Mouse (Mus musculus) CH12.LX (cell line): ENCODE results near the gene Acat1. TPM values are rescaled to one million over a fixed set of nuclear protein-coding genes. Genes with fewer than 3 reads are reported as not detected.

Experiments used
- DNase-seq: peaks from one replicate; pipeline ENCODE4 v3.0.0-alpha.2; 2013; ENCODE audit errors: extremely low read depth
- H3K27ac ChIP-seq: 2 replicates; pipeline ENCODE4 v1.5.1; 2012; ENCODE audit warnings: low read depth, mild to moderate bottlenecking, control low read depth, moderate library complexity; ENCODE audit not compliant: insufficient read depth
- H3K27me3 ChIP-seq: replicated peaks from 2 replicates; pipeline ENCODE3; 2012; ENCODE audit warnings: inconsistent platforms
- H3K36me3 ChIP-seq, 2 experiments: replicated peaks in 1 of 2; 2 replicates each; pipeline versions ENCODE3 to v1.6.1; 2012; ENCODE audit warnings: inconsistent platforms in 1 of 2, low read length in 1 of 2, mild to moderate bottlenecking in 1 of 2, mixed read lengths in 1 of 2, moderate library complexity in 1 of 2; ENCODE audit not compliant: control insufficient read depth in 1 of 2, insufficient read depth in 1 of 2
- H3K4me1 ChIP-seq, 2 experiments: 2 replicates each; pipeline ENCODE4 v1.6.1; 2012; ENCODE audit warnings: inconsistent platforms in 1 of 2, moderate library complexity in 1 of 2; ENCODE audit not compliant: insufficient read depth in 2 of 2, control insufficient read depth in 1 of 2
- H3K4me2 ChIP-seq: 2 replicates; pipeline ENCODE4 v1.6.1; 2012; ENCODE audit warnings: low read depth, mild to moderate bottlenecking, control low read depth; ENCODE audit not compliant: poor library complexity, insufficient read depth, severe bottlenecking
- H3K4me3 ChIP-seq, 3 experiments: fragments of 150-350 bp in 1 of 3; sonication (generic) in 1 of 3; replicated peaks in 1 of 3; 2 replicates each; pipeline versions ENCODE3 to v1.5.1; 2011 to 2012; ENCODE audit warnings: low read depth in 2 of 3, low read length in 2 of 3, mild to moderate bottlenecking in 2 of 3, moderate library complexity in 2 of 3, control low read depth in 1 of 3, improper control_type of control experiment in 1 of 3, inconsistent platforms in 1 of 3, mixed read lengths in 1 of 3; ENCODE audit not compliant: poor library complexity in 1 of 3
- H3K79me2 ChIP-seq: replicated peaks from 2 replicates; pipeline ENCODE4 v1.6.1; 2012; ENCODE audit warnings: mild to moderate bottlenecking, moderate library complexity; ENCODE audit not compliant: control insufficient read depth, poor library complexity, insufficient read depth, severe bottlenecking; ENCODE audit errors: extremely low read depth
- H3K9ac ChIP-seq: 2 replicates; pipeline ENCODE4 v1.6.1; 2012; ENCODE audit warnings: low read depth, mild to moderate bottlenecking, control low read depth, moderate library complexity; ENCODE audit not compliant: insufficient read depth
- H3K9me3 ChIP-seq: replicated peaks from 2 replicates; pipeline ENCODE3; 2012; ENCODE audit warnings: low read length, inconsistent platforms, mixed read lengths
- BHLHE40 ChIP-seq: IDR thresholded peaks from 2 replicates; pipeline ENCODE4 v1.6.1; 2011; ENCODE audit warnings: mild to moderate bottlenecking, low read depth, low read length, improper control_type of control experiment
- E2F4 ChIP-seq: IDR thresholded peaks from 2 replicates; pipeline ENCODE4 v1.6.1; 2011; ENCODE audit warnings: low read depth, low read length, improper control_type of control experiment; ENCODE audit not compliant: insufficient replicate concordance
- ELF1 ChIP-seq: IDR thresholded peaks from 2 replicates; pipeline ENCODE4 v1.6.1; 2014; ENCODE audit warnings: low read depth, mild to moderate bottlenecking, inconsistent platforms, low read length, improper control_type of control experiment
- EP300 ChIP-seq: IDR thresholded peaks from 2 replicates; pipeline ENCODE4 v1.6.1; 2011; ENCODE audit warnings: low read length, improper control_type of control experiment
- ETS1 ChIP-seq: conservative IDR thresholded peaks from 2 replicates; pipeline ENCODE4 v1.6.1; 2012; ENCODE audit warnings: low read depth, mild to moderate bottlenecking, inconsistent platforms, low read length, improper control_type of control experiment, moderate library complexity
- GABPA ChIP-seq: IDR thresholded peaks from 2 replicates; pipeline ENCODE4 v1.6.1; 2012; ENCODE audit warnings: low read depth, low read length, improper control_type of control experiment, inconsistent platforms; ENCODE audit not compliant: insufficient replicate concordance
- HCFC1 ChIP-seq: IDR thresholded peaks from 2 replicates; pipeline ENCODE4 v1.6.1; 2012; ENCODE audit warnings: low read depth, mild to moderate bottlenecking, inconsistent platforms, low read length, improper control_type of control experiment
- JUN ChIP-seq: IDR thresholded peaks from 2 replicates; pipeline ENCODE4 v1.6.1; 2011; ENCODE audit warnings: low read depth, mild to moderate bottlenecking, low read length, improper control_type of control experiment, moderate library complexity; ENCODE audit not compliant: insufficient read depth
- KAT2A ChIP-seq: IDR thresholded peaks from 2 replicates; pipeline ENCODE4 v1.6.1; 2012; ENCODE audit warnings: low read length, improper control_type of control experiment, inconsistent platforms; ENCODE audit not compliant: insufficient replicate concordance
- MAFK ChIP-seq: IDR thresholded peaks from 2 replicates; pipeline ENCODE4 v1.6.1; 2011; ENCODE audit warnings: low read length, improper control_type of control experiment; ENCODE audit not compliant: insufficient replicate concordance
- MAX ChIP-seq: IDR thresholded peaks from 2 replicates; pipeline ENCODE4 v1.6.1; 2011; ENCODE audit warnings: low read length, improper control_type of control experiment
- MAZ ChIP-seq: IDR thresholded peaks from 2 replicates; pipeline ENCODE4 v1.6.1; 2012; ENCODE audit warnings: low read depth, mild to moderate bottlenecking, inconsistent platforms, low read length, improper control_type of control experiment, moderate library complexity
- MEF2A ChIP-seq: IDR thresholded peaks from 2 replicates; pipeline ENCODE4 v1.6.1; 2014; ENCODE audit warnings: low read depth, mild to moderate bottlenecking, inconsistent platforms, low read length, improper control_type of control experiment, borderline replicate concordance
- MXI1 ChIP-seq: IDR thresholded peaks from 2 replicates; pipeline ENCODE4 v1.6.1; 2011; ENCODE audit warnings: mild to moderate bottlenecking, low read depth, low read length, improper control_type of control experiment
- PAX5 ChIP-seq: IDR thresholded peaks from 2 replicates; pipeline ENCODE4 v1.6.1; 2012; ENCODE audit warnings: low read length, inconsistent platforms, mixed read lengths
- POLR2A ChIP-seq: IDR thresholded peaks from 2 replicates; pipeline ENCODE4 v1.6.1; 2011; ENCODE audit warnings: low read depth, mild to moderate bottlenecking, improper control_type of control experiment, low read length
- SIN3A ChIP-seq: IDR thresholded peaks from 2 replicates; pipeline ENCODE4 v1.6.1; 2012; ENCODE audit warnings: low read length, improper control_type of control experiment, inconsistent platforms
- UBTF ChIP-seq: IDR thresholded peaks from 2 replicates; pipeline ENCODE4 v1.6.1; 2012; ENCODE audit warnings: low read depth, mild to moderate bottlenecking, inconsistent platforms, low read length, improper control_type of control experiment, moderate library complexity
- ZC3H11A ChIP-seq: IDR thresholded peaks from 2 replicates; pipeline ENCODE4 v1.6.1; 2012; ENCODE audit warnings: low read depth, mild to moderate bottlenecking, inconsistent platforms, low read length, improper control_type of control experiment
- ZNF384 ChIP-seq: IDR thresholded peaks from 2 replicates; pipeline ENCODE4 v1.6.1; 2012; ENCODE audit warnings: low read depth, low read length, improper control_type of control experiment, inconsistent platforms
- dilution Hi-C: fragments of 300-500 bp; cut with MboI; formaldehyde crosslinking; loops from 2 replicates; pipeline ENCODE4 v1.14.3; 2020; ENCODE audit warnings: low sequenced_read_pairs; ENCODE audit not compliant: extremely low pct_unique_long_range_greater_than_20kb, extremely low pct_ligation_motif_present
- in situ Hi-C: fragments of 300-500 bp; cut with MboI; formaldehyde crosslinking; loops from 3 replicates; pipeline ENCODE4 v1.14.3; 2019; ENCODE audit warnings: low sequenced_read_pairs, low pct_ligation_motif_present, low pct_unique_long_range_greater_than_20kb, mixed read lengths
- polyA plus RNA-seq: library from polyadenylated mRNA; unstranded; fragments of >175 nt; gene quantifications from 2 replicates; pipeline ENCODE4 v1.2.1, GENCODE M21; 2012; ENCODE audit warnings: low read depth; ENCODE audit not compliant: insufficient read length
- total RNA-seq, 2 experiments: library from RNA; depleted of rRNA; stranded (reverse); fragments of 300-350 nt in 1 of 2; fragments of >200 nt in 1 of 2; gene quantifications; 2 replicates each; pipeline ENCODE4 v1.2.3; 2012 to 2014

Acat1 gene
- total and polyA plus RNA-seq, 3 experiments = 36.5 to 62.7 (median 49.2) TPM

DNA sequence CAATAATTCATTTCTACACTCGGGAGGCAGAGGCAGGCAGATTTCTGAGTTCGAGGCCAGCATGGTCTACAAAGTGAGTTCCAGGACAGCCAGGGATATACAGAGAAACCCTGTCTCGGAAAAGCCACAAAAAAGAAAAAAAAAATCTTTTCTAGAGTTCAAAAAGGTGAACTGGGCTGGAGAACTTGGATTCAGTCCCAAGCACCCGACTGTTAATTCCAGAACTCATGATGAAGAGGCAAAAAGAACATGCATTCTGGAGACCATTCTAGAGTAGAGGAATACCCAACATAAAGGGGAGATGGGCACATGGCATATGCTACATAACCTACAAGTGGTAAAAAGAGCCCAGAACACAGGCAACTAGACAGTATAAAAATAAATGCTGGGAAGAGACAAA is 2.4 kb downstream of the Acat1 start:
- TF ChIP-seq JUN = no peak
- peaks cover 4% of the 10 kb centered on the region; the same call in 1 of the 2 replicates for H3K79me2 ChIP-seq
- H3K4me2 ChIP-seq = no peak overlapping the region
- no peak overlapping the region for H3K4me3 ChIP-seq
- H3K27ac ChIP-seq = no peak overlapping the region
- peaks cover 0 to 17% of the 10 kb centered on the region in 2 experiments for H3K36me3 ChIP-seq
- H3K27me3 ChIP-seq = no peaks in the 10 kb centered on the region
- dilution Hi-C loops = no loop called here
- no peaks in the 10 kb centered on the region for H3K9me3 ChIP-seq
- peaks cover 10 to 32% of the 10 kb centered on the region in 2 experiments; a peak in 3 of 4 replicates for H3K4me1 ChIP-seq
- in situ Hi-C loops = no loop called here
- no peak overlapping the region for H3K9ac ChIP-seq
- DNase-seq = no peak

DNA sequence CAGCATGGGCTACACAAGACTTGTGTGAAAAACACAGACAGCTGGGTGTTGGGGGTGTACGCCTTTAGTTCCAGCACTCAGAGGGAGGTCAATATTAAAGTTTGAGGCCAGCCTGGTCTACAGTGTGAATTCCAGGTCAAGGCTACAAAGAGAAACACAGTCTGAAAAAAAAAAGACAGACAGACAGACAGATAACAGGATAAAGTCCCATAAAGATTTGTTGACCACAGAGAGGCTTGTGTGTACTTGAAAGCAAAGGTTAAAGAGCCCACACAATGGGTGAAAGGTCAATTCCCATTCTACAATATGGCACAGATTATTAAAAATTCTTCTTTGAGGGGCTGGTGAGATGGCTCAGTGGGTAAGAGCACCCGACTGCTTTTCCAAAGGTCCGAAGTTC is 3.0 kb downstream of the Acat1 start:
- peaks cover 10 to 32% of the 10 kb centered on the region in 2 experiments; a peak in 3 of 4 replicates for H3K4me1 ChIP-seq
- H3K27ac ChIP-seq = no peak overlapping the region
- TF ChIP-seq MAFK (no peak), POLR2A (no peak), MEF2A (no peak), ZNF384 (no peak), UBTF (no peak), BHLHE40 (no peak), MAX (no peak)
- TF ChIP-seq, all 38 proteins: peak for 0
- H3K9me3 ChIP-seq = no peaks in the 10 kb centered on the region
- in situ Hi-C loops = no loop called here
- H3K36me3 ChIP-seq = peaks cover 0 to 19% of the 10 kb centered on the region in 2 experiments
- no peak for DNase-seq
- H3K4me3 ChIP-seq = no peak overlapping the region
- no peaks in the 10 kb centered on the region for H3K27me3 ChIP-seq
- H3K79me2 ChIP-seq = peaks cover 5% of the 10 kb centered on the region; the same call in 1 of the 2 replicates
- dilution Hi-C loops = no loop called here
- H3K4me2 ChIP-seq = no peak overlapping the region
- no peak overlapping the region for H3K9ac ChIP-seq

DNA sequence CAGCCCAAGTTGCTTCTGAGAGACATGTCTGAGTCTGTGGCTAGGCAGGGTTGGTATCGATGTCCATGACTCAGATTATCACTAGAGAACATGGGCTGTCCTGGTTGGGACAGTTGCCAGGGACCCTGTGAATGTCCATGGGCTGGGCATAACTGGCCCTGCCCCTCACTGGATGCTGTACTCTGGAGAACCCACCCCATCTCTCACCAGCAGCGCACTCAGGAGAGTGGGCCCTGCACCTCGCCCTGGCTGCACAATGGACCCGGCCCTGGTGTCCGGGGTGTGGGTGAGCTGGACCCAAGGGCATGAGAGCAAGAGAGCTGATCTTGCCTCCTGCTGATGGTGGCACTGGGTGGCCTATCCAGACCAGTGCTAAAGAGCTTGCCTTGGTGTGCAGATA is 5.2 kb downstream of the Acat1 start:
- Histone ChIP-seq H3K9ac (no peak overlapping the region), H3K79me2 (peaks cover 5% of the 10 kb centered on the region; the same call in 1 of the 2 replicates), H3K4me1 (peaks cover 10 to 30% of the 10 kb centered on the region in 2 experiments; a peak in 3 of 4 replicates), H3K27ac (no peak overlapping the region), H3K4me2 (no peak overlapping the region), H3K36me3 (peaks cover 0 to 25% of the 10 kb centered on the region in 2 experiments), H3K4me3 (no peak overlapping the region), H3K9me3 (no peaks in the 10 kb centered on the region), H3K27me3 (no peaks in the 10 kb centered on the region)
- dilution Hi-C loops = no loop called here
- in situ Hi-C loops = no loop called here
- TF ChIP-seq ELF1 (no peak), JUN (no peak), MAX (no peak), EP300 (no peak), MXI1 (no peak), KAT2A (no peak), MAZ (no peak), UBTF (no peak), HCFC1 (no peak), ZC3H11A (no peak), SIN3A (no peak), GABPA (no peak), E2F4 (no peak), BHLHE40 (no peak), POLR2A (no peak), PAX5 (no peak), ETS1 (no peak)
- no peak for DNase-seq
